Mouse (Mus musculus): ENCODE results near the gene Bbs5.

DNA sequence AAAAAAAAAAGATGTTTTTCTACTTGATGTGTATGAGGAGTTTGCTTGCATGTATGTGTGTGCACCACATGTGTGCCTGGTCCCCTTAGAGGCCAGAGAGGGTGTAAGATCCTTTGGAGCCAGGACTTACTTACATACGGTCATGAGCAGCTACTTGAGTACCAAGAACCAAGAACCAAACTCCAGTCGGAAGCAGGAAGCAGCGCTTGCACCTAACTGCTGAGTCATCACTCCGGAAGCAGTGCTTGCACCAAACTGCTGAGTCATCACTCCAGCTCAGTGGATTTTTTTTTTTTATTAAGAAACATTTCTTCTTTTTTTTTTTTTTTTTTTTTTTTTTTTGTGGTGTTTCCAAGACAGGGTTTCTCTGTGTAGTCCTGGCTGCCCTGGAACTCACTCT lies 33.7 kb upstream of the Bbs5 start:
- no peak for TF ChIP-seq CTCF (IDR thresholded peaks at IDR 0.05; ENCODE audit: low read depth)
- no peak for TF ChIP-seq EP300 (optimal IDR thresholded peaks at IDR 0.05)
